Comparison of ENCODE assay signal across 30 mouse cellular contexts in genomic region chr13:82225430-82225829, GRCm38 (mm10).
"Had no signal": no experiment of that assay in that cellular context is flagged by ENCODE, and none has a peak within 500 bp of the region (broad histone marks: within the 10 kb centered on the region; RNA-seq: fewer than 3 reads in every experiment).

No protein-coding gene starts in this region.

- ATAC-seq: liver, embryonic 12.5 days; liver, postnatal 0 days; midbrain, embryonic 13.5 days; midbrain, embryonic 15.5 days; midbrain, embryonic 16.5 days had no signal

- H3K27ac ChIP-seq: left cerebral cortex, adult 2 months; limb, embryonic 10.5 days; limb, embryonic 12.5 days; limb, embryonic 13.5 days; limb, embryonic 15.5 days; liver, embryonic 12.5 days; liver, embryonic 13.5 days; liver, embryonic 14.5 days; liver, embryonic 15.5 days; lung, embryonic 15.5 days; macrophage; midbrain, embryonic 10.5 days; midbrain, embryonic 12.5 days; midbrain, embryonic 13.5 days; midbrain, embryonic 15.5 days; neural tube, embryonic 12.5 days had no signal

- H3K4me1 ChIP-seq: limb, embryonic 10.5 days; limb, embryonic 12.5 days; limb, embryonic 13.5 days; limb, embryonic 15.5 days; liver, embryonic 12.5 days; liver, embryonic 13.5 days; liver, embryonic 15.5 days; lung, embryonic 15.5 days; megakaryocyte, embryonic 14.5 days; midbrain, embryonic 10.5 days; midbrain, embryonic 12.5 days; midbrain, embryonic 13.5 days; midbrain, embryonic 15.5 days; neural tube, embryonic 12.5 days had no signal

- H3K9me3 ChIP-seq: limb, embryonic 10.5 days; limb, embryonic 12.5 days; limb, embryonic 13.5 days; limb, embryonic 15.5 days; liver, embryonic 12.5 days; liver, embryonic 13.5 days; liver, embryonic 15.5 days; lung, embryonic 15.5 days; midbrain, embryonic 10.5 days; midbrain, embryonic 12.5 days; midbrain, embryonic 13.5 days; midbrain, embryonic 15.5 days; neural tube, embryonic 12.5 days had no signal

- H3K4me3 ChIP-seq: left cerebral cortex, adult 2 months; limb, embryonic 10.5 days; limb, embryonic 12.5 days; limb, embryonic 13.5 days; limb, embryonic 15.5 days; liver, embryonic 12.5 days; liver, embryonic 13.5 days; liver, embryonic 15.5 days; lung, embryonic 15.5 days; megakaryocyte, embryonic 14.5 days; midbrain, embryonic 10.5 days; midbrain, embryonic 12.5 days; midbrain, embryonic 13.5 days; midbrain, embryonic 15.5 days; myocyte; neural tube, embryonic 12.5 days had no signal

- DNase-seq: layer of hippocampus, postnatal 36 days; left cerebral cortex, postnatal 4 days; liver; liver, embryonic 13.5 days; liver, postnatal 0 days; lung, adult 18-20 months; lung, adult 2 months; lung, postnatal 10 days; lung, postnatal 14 days; midbrain, embryonic 14.5 days had no signal

- H3K9ac ChIP-seq: limb, embryonic 12.5 days; limb, embryonic 13.5 days; limb, embryonic 15.5 days; liver, embryonic 12.5 days; liver, embryonic 13.5 days; liver, embryonic 14.5 days; liver, embryonic 15.5 days; liver, postnatal 0 days; lung, embryonic 15.5 days; midbrain, embryonic 12.5 days; midbrain, embryonic 13.5 days; midbrain, embryonic 15.5 days; neural tube, embryonic 12.5 days had no signal

- H3K27me3 ChIP-seq: limb, embryonic 12.5 days; limb, embryonic 13.5 days; limb, embryonic 15.5 days; liver, embryonic 12.5 days; liver, embryonic 13.5 days; liver, embryonic 15.5 days; lung, embryonic 15.5 days; megakaryocyte, embryonic 14.5 days; midbrain, embryonic 12.5 days; midbrain, embryonic 13.5 days; midbrain, embryonic 15.5 days; neural tube, embryonic 12.5 days had no signal

- H3K36me3 ChIP-seq: limb, embryonic 10.5 days; limb, embryonic 12.5 days; limb, embryonic 13.5 days; limb, embryonic 15.5 days; liver, embryonic 12.5 days; liver, embryonic 13.5 days; liver, embryonic 15.5 days; lung, embryonic 15.5 days; midbrain, embryonic 10.5 days; midbrain, embryonic 12.5 days; midbrain, embryonic 13.5 days; midbrain, embryonic 15.5 days; neural tube, embryonic 12.5 days had no signal

- H3K4me2 ChIP-seq: limb, embryonic 12.5 days; limb, embryonic 13.5 days; limb, embryonic 15.5 days; liver, embryonic 11.5 days; liver, embryonic 12.5 days; liver, embryonic 13.5 days; liver, embryonic 15.5 days; lung, embryonic 15.5 days; midbrain, embryonic 11.5 days; midbrain, embryonic 12.5 days; midbrain, embryonic 13.5 days; midbrain, embryonic 15.5 days; neural tube, embryonic 12.5 days had no signal
